Mouse (Mus musculus) heart, embryonic 15.5 days (tissue): ENCODE results near the gene Nhlh2. TPM values are rescaled to one million over a fixed set of nuclear protein-coding genes. Genes with fewer than 3 reads are reported as not detected.
A peak's percentile ranks its signal among the peaks of the same experiment; 100 is the strongest.

Experiments used
- ATAC-seq: fragments of 200-750 bp; cut with Nextera tagmentation; replicated peaks from 2 replicates; pipeline ENCODE4 v1.8.0; 2017; ENCODE audit warnings: low read depth, moderate TSS enrichment; ENCODE audit not compliant: insufficient number of reproducible peaks, insufficient read depth, low FRiP score
- H3K27ac ChIP-seq: fragments of 300-500 bp; sonication (generic); 2 replicates; pipeline ENCODE4 v1.5.1; 2015; ENCODE audit warnings: mild to moderate bottlenecking, inconsistent platforms
- H3K27me3 ChIP-seq: fragments of 300-500 bp; sonication (generic); 2 replicates; pipeline ENCODE4 v1.6.1; 2015; ENCODE audit warnings: inconsistent platforms
- H3K36me3 ChIP-seq: fragments of 300-500 bp; sonication (generic); 2 replicates; pipeline ENCODE4 v1.6.1; 2015; ENCODE audit warnings: mild to moderate bottlenecking, inconsistent platforms
- H3K4me1 ChIP-seq: fragments of 300-500 bp; sonication (generic); replicated peaks from 2 replicates; pipeline ENCODE4 v1.6.1; 2015; ENCODE audit warnings: inconsistent platforms
- H3K4me2 ChIP-seq: fragments of 300-500 bp; sonication (generic); 2 replicates; pipeline ENCODE4 v1.6.1; 2015; ENCODE audit warnings: inconsistent platforms, mild to moderate bottlenecking, moderate library complexity
- H3K4me3 ChIP-seq: fragments of 300-500 bp; sonication (generic); 2 replicates; pipeline ENCODE4 v1.5.1; 2015; ENCODE audit warnings: mild to moderate bottlenecking, inconsistent platforms
- H3K9ac ChIP-seq: fragments of 300-500 bp; sonication (generic); 2 replicates; pipeline ENCODE4 v1.6.1; 2015; ENCODE audit warnings: mild to moderate bottlenecking, inconsistent platforms
- H3K9me3 ChIP-seq: fragments of 300-500 bp; sonication (generic); replicated peaks from 2 replicates; pipeline ENCODE4 v1.6.1; 2016; ENCODE audit warnings: inconsistent platforms
- WGBS: fragments of 180-500 bp; shearing (Covaris S2); methylation state at CpG from one replicate; pipeline ENCODE4 v1.1.7; 2015; ENCODE audit warnings: mixed read lengths; 5-methylcytosine and 5-hydroxymethylcytosine counted together
- polyA plus RNA-seq: library from polyadenylated mRNA; unstranded; fragments of >200 nt; fragmentation: Nextera tagmentation; extraction: Ambion mirVana; gene quantifications from 2 replicates; pipeline ENCODE4 v1.2.1, GENCODE M21; 2015

Nhlh2 gene
- polyA plus RNA-seq, 1 experiment from 2014 or later: not detected

GRCm38 (mm10) chr3:102061923-102062670 is 52.2 kb downstream of the Nhlh2 start:
- no peaks in the 10 kb centered on the region for H3K36me3 ChIP-seq
- no peaks in the 10 kb centered on the region for H3K9me3 ChIP-seq
- ATAC-seq: peak; percentile 48
- peak overlapping the region; percentile 45 for H3K27ac ChIP-seq
- 17% methylated on average over 14 of the region's 14 CpGs for WGBS
- H3K27me3 ChIP-seq: no peaks in the 10 kb centered on the region
- no peak overlapping the region for H3K9ac ChIP-seq
- H3K4me2 ChIP-seq: peak overlapping the region; percentile 17
- H3K4me3 ChIP-seq: no peak overlapping the region
- peaks cover 36% of the 10 kb centered on the region for H3K4me1 ChIP-seq

- H3K4me1 ChIP-seq: peaks cover 36% of the 10 kb centered on the region
- no peak overlapping the region for H3K4me3 ChIP-seq
- H3K9me3 ChIP-seq: no peaks in the 10 kb centered on the region
- H3K36me3 ChIP-seq: no peaks in the 10 kb centered on the region
- 25% methylated on average over 8 of the region's 8 CpGs for WGBS
- H3K9ac ChIP-seq: no peak overlapping the region
- H3K4me2 ChIP-seq: peak overlapping the region; percentile 17
- H3K27me3 ChIP-seq: no peaks in the 10 kb centered on the region
- ATAC-seq: no peak
- H3K27ac ChIP-seq: peak overlapping the region; percentile 45
Measured at GRCm38 (mm10) chr3:102062671-102063010, 52.8 kb downstream of the Nhlh2 start.

GRCm38 (mm10) chr3:102063273-102064120 is 53.6 kb downstream of the Nhlh2 start:
- H3K4me2 ChIP-seq: no peak overlapping the region
- no peaks in the 10 kb centered on the region for H3K27me3 ChIP-seq
- H3K4me1 ChIP-seq: peaks cover 40% of the 10 kb centered on the region
- no peak for ATAC-seq
- no peaks in the 10 kb centered on the region for H3K36me3 ChIP-seq
- H3K27ac ChIP-seq: peak overlapping the region; percentile 45; the same call in 1 of the 2 replicates
- H3K9ac ChIP-seq: no peak overlapping the region
- H3K4me3 ChIP-seq: no peak overlapping the region
- WGBS: 70% methylated on average over 10 of the region's 10 CpGs
- H3K9me3 ChIP-seq: no peaks in the 10 kb centered on the region

- no peak for ATAC-seq
- no peaks in the 10 kb centered on the region for H3K27me3 ChIP-seq
- 45% methylated on average over 6 of the region's 6 CpGs for WGBS
- no peak overlapping the region for H3K9ac ChIP-seq
- H3K4me1 ChIP-seq: peaks cover 48% of the 10 kb centered on the region
- H3K27ac ChIP-seq: no peak overlapping the region
- no peaks in the 10 kb centered on the region for H3K9me3 ChIP-seq
- no peak overlapping the region for H3K4me3 ChIP-seq
- H3K4me2 ChIP-seq: no peak overlapping the region
- H3K36me3 ChIP-seq: no peaks in the 10 kb centered on the region
Measured at GRCm38 (mm10) chr3:102064566-102064965, 54.7 kb downstream of the Nhlh2 start.

Other genes starting within 250 kb of the Nhlh2 start
- 0.14 and 0.39 TPM in 2 replicates for gene Mab21l3, start 161.1 kb upstream of the Nhlh2 start, polyA plus RNA-seq
- 4.1 and 4.4 TPM in 2 replicates for gene Slc22a15, start 85.6 kb upstream of the Nhlh2 start, polyA plus RNA-seq
- 489 and 565 TPM in 2 replicates for gene Casq2, start 76.3 kb downstream of the Nhlh2 start, polyA plus RNA-seq
- gene Vangl1, start 194.6 kb downstream of the Nhlh2 start, polyA plus RNA-seq: 20.2 and 21.6 TPM in 2 replicates